Mouse (Mus musculus) activated CD4-positive, CD25-positive, alpha-beta regulatory T cell, adult 4 months (primary cell): ENCODE data around the gene Lpp. TPM values are rescaled to one million over a fixed set of nuclear protein-coding genes. Genes with fewer than 3 reads are reported as not detected.

Experiments used
- ATAC-seq: one replicate; pipeline ENCODE4 v1.8.0; 2017
- polyA plus RNA-seq, 2 experiments: library from polyadenylated mRNA; unstranded; fragments of 100-300 nt; shearing (Covaris generic); gene quantifications; one replicate each; pipeline ENCODE4 v1.2.1; 2017

Gene Lpp
- polyA plus RNA-seq, 2 experiments from 2014 or later = 15.5 to 16.8 TPM

DNA sequence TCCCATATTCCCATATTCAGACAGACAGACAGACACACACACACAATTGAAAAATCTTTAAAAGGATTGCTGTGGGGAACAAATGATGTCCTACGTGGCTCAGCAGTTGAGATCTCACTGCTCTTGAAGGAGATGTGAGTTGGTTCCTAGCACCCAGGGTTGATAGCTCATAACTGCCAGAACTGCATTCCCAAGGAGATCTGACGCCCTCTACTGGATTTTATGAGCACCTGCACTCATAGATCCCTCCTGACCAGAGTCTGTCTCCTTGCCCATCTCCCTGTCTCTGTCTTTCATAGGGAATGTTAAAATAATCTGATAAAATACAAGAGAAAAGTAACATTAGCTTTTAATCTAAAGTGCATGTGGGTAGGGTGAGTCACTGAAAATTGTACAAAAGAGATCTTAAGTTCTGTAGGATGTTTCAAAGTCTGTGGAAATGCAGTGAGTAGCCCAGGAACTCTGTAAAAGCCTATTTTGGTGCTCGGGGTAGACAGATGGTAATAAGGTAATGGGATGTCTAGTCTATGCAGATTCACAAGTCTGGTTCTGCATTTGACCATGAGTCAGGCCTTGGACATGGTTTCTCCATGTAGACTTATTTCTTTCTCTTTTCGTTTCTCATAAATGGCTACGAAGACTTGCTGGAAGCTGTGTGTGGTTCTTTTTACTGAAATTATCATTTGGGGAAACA lies 429.0 kb downstream of the Lpp start:
- no peak for ATAC-seq

GRCm38 (mm10) chr16:24822918-24823317 lies 429.6 kb downstream of the Lpp start:
- ATAC-seq = no peak

GRCm38 (mm10) chr16:24826390-24826789 lies 433.1 kb downstream of the Lpp start:
- ATAC-seq = peak; percentile 14

DNA sequence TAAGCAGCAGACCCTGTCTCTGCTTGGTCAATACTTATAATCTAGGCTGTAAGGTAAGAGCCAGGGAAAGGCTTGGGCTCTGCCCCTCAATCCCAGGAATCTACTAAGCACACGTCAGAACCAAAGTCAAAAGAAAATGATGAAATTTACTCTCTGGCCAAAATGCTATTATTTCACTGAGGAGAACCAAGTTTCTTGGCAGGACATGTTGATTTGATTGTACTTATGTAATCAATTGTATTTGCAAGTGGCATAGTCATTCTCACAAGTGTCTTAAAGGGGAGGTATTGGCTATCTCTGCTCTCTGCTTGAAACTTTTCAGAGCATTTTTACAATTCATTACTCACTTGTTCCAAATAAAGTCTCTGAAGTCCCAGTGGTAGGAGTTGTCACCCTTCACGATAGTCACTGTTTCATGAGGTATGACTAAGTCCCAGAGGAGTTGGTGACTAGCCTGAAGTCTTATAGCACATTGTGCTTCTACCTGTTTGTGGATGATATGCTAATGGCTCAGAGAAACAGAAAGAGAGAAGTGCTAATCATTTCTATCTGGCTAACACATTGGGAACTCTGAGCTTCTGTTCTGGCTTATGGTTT lies 435.0 kb downstream of the Lpp start:
- no peak for ATAC-seq

DNA sequence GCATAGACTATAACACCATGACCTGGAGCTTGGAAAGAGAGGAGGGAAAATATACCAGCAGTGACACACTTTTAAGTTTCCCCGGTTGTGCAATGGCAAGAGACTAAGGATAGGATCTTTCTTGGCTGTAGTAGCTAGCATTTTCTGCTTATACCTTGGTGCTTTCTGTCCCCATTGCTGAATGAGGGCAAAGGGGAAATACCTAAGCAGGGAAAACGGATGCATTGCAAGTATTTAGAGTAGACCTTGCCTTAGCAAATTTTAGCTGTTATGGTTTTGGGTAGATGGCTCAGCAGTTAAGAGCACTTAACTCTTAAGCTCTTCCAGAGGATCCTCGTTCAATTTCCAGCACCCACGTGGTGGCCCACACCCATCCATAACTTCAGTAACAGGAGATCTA lies 436.6 kb downstream of the Lpp start:
- no peak for ATAC-seq

- no peak for ATAC-seq
These were observed 437.6 kb downstream of the Lpp start for GRCm38 (mm10) chr16:24830939-24831338.

DNA sequence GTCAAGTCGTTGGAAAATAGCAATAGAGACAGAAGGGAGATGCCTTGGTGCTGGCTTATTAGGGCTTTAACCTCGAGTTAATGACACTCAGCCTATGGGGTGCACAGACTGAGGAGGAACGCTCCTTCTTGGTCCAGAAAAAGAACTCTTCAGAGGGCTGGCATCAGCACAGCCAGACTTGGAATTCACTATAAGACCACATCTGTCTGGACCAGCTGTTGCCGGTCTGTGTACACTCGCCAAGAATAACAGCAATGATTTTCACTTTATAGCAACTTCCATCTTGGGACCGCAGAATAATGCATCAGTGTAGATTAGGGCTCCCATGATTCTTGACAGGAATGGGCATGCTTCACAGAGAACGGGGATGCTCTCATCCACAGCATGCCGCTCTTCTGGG lies 439.9 kb downstream of the Lpp start:
- no peak for ATAC-seq

DNA sequence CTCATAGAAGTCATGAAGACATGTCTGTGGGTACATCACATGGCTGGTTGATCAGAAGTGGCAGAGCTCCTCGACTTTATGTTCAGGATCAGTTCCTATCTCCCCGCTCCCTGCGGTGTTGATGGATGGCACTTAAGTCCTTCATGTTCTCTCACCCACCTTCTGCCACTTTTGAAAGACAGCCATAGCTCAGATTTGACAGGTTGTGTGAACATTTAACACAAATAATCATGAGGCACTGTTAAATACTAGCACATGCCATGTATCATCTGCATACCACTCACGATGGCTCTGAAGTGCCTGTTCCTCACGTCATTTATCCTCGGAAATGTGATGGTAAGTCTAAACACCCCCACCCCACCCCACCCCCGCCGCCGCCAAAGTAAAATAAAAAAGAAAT lies 441.2 kb downstream of the Lpp start:
- ATAC-seq = no peak

DNA sequence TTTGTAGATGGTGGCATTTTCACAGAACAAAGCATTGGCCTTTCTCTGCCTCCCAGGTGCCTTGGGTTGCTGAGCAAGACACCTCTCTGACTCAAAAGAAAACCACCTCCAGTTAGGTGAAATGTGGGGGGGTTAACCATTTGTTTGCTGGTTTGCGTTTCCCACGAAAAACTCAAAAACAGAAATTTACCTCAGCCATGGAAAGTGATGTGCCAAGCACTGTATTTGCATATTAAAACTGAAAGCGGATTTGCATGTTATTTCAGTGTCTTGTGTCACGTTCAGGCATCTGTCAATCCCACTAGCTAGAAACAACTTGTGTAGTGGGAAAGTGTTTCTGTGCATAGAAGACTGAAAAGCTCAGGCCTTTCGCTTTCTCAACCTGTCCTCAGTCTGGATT lies 443.2 kb downstream of the Lpp start:
- ATAC-seq = no peak

DNA sequence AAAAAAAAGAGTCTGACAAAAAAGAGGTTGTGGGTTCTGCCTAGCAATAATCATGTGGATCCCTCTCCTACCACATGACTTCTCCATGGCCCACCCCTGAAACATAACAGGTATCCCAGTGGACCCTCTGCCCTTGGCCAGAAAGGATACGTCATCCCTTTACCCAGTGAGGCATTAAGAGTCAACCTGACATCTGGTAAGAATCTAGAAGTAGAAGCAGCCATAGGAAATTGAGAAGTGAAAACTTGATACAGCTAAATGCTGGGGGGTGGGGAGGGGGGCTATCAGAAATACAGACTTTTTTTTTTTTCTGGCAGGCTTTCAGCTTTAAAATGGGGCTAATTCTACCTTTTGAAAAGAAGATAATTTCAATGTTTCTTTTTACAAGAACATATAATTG lies 445.7 kb downstream of the Lpp start:
- ATAC-seq = no peak

- ATAC-seq = no peak
These were observed 446.8 kb downstream of the Lpp start for GRCm38 (mm10) chr16:24840073-24840472.

DNA sequence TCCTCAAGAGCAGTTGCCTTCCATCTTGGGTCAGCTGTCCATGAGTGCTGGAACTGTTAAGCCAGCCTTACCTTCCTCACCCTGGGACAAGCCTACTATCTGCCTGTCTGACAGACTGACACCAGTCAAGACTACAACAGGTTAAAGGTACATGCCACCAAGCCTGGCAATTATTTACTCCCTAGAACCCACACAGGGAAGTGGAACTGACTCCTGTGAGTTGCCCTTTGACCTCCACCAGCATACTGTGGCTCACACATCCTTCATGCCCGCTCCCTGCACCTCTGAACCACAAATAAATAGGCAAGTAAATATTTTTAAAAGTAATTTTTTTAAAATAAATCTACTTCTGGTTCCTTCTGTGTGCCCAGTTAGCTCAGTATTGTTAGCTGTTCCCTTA lies 452.8 kb downstream of the Lpp start:
- no peak for ATAC-seq

- peak; percentile 30 for ATAC-seq
These were observed 466.3 kb downstream of the Lpp start for GRCm38 (mm10) chr16:24859509-24860140.

DNA sequence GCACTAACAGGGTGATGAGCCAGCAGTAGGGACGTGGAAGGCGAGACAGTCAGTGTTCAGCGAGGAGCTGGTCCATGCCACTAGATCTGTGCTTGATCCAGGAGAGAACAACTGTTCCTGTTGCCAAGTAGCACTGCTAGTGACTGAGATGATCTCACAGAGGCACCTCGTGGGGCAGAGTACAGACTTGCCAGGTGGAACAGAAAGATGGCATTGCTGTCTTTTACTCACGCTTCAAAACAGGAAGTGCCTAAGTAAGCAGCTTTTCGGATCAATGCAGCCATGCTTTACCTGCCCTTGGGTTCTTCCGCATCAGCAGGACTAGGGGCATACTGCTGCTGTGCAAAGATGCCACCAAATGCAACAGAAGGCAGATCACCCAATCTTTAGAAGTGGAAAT lies 467.1 kb downstream of the Lpp start:
- ATAC-seq = peak; percentile 72

DNA sequence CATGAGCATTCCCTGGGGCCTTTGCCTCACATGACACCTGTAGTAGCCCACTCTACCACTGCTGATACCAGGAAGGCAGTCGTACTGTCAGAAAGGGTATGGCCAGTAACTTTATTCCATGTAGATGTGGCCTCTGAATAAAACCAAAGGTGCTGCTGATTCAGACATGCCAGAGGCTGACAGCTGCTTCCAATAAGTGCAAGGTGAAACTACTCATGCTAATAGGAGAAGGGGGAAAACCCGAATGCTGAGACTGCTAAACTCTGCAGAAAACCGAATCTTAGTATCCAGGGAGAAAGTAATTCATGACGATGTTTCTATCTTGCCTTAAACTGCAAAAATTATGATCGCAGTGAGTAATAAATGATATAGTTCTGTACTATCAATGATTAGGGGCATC lies 468.1 kb downstream of the Lpp start:
- peak; percentile 21 for ATAC-seq

DNA sequence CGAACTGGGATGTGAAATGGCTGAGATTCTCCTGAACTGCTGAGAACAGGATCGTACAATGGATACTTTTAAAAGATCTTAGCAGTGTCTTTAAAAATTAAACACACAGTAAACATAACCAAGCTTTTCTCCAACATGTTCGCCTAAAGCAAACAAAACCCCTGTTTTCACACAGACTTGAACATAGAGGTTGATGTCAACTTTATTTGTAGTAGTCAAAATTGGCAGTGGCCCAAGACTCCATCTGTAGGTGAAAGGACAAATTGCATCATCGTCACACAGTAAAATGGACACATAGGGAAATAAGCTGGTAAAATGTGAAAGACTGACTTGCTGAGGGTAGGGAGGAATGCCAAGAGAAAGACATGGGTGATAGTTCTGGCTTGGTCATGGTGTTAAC lies 480.9 kb downstream of the Lpp start:
- ATAC-seq = peak; percentile 59

GRCm38 (mm10) chr16:24875661-24876060 lies 482.4 kb downstream of the Lpp start:
- no peak for ATAC-seq

GRCm38 (mm10) chr16:24878977-24879376 lies 485.7 kb downstream of the Lpp start:
- ATAC-seq = no peak

DNA sequence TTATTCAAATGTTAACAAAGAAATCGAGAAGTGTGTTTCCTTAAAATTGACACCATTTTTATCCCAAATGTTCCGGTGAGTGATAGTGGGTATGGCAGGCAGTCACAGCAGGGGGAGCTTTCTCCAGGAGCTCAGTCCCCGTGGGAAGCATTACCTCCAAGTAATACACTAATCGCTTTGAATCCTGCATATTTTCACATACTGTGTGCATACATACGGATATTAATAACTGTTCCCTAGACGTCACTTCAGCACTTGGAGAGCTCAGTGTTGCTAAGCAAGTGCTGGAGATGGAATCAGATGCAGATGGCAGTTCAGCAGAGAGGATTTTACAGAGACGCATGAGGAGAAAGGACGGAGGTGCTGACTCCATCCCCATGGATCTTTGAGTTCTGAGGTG lies 487.4 kb downstream of the Lpp start:
- ATAC-seq = no peak

- no peak for ATAC-seq
These were observed 488.9 kb downstream of the Lpp start for GRCm38 (mm10) chr16:24881981-24882775.

- ATAC-seq = no peak
These were observed 490.7 kb downstream of the Lpp start for GRCm38 (mm10) chr16:24884017-24884416.

DNA sequence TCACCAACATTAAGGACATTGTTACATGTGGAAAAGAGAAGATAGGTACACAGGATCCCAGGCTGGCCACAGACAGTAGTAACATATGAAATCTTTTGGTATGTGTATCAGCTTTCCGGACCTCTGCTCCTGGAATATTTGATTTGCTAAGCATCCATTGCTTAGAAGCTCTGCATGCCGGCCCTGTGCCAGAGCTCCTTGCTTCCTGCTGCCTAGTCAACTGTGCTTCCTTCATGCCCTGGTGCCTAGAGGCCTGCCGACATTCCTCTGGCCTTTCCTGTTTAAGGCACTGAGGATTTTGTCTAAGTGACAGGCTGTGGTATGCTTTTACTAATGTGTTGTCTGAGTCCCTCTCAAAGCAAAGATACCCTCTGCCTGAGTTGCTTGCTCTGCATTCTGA lies 493.0 kb downstream of the Lpp start:
- ATAC-seq = no peak

DNA sequence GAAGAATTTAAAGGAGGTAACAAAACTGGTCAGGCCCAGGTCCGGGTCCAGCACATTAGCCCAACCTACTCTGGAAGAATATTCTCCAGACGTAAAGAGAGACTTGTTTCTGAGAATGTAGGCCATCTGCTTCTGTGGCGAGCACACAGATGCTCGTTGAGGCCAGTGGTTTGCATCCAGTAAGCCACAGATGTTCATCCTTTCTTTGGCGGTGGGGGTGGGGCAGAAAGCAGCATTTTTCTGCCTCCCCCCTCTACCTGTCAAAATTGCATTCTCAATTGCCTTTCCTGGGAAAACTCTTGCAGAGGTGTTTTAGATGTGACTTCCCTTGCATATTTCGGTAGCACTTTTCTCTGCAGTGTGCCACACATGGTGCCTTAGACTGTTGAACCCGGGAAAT lies 493.6 kb downstream of the Lpp start:
- ATAC-seq = no peak
